Mouse (Mus musculus) neural tube, embryonic 14.5 days (tissue): ENCODE results near the gene Eps8l2. TPM values are rescaled to one million over a fixed set of nuclear protein-coding genes. Genes with fewer than 3 reads are reported as not detected.

ENCODE experiments used
- ATAC-seq: fragments of 200-750 bp; cut with Nextera tagmentation; 2 replicates; pipeline ENCODE4 v1.8.0; 2017; ENCODE audit warnings: low read depth, mild to moderate bottlenecking, moderate TSS enrichment, moderate library complexity
- H3K27ac ChIP-seq: fragments of 300-500 bp; sonication (generic); 2 replicates; pipeline ENCODE4 v1.5.1; 2014; ENCODE audit warnings: low read depth, mild to moderate bottlenecking, control low read depth, low read length, moderate library complexity, mixed read lengths
- H3K27me3 ChIP-seq: fragments of 300-500 bp; sonication (generic); 2 replicates; pipeline ENCODE4 v1.6.1; 2014; ENCODE audit warnings: low read length; ENCODE audit not compliant: control insufficient read depth, insufficient read depth
- H3K36me3 ChIP-seq: fragments of 300-500 bp; sonication (generic); 2 replicates; pipeline ENCODE4 v1.6.1; 2014; ENCODE audit warnings: low read length, mixed read lengths; ENCODE audit not compliant: control insufficient read depth, insufficient read depth
- H3K4me1 ChIP-seq: fragments of 300-500 bp; sonication (generic); 2 replicates; pipeline ENCODE4 v1.6.1; 2014; ENCODE audit warnings: low read length; ENCODE audit not compliant: control insufficient read depth, insufficient read depth
- H3K4me2 ChIP-seq: fragments of 300-500 bp; sonication (generic); 2 replicates; pipeline ENCODE4 v1.6.1; 2014; ENCODE audit warnings: mild to moderate bottlenecking, low read depth, low read length, control low read depth
- H3K4me3 ChIP-seq: fragments of 300-500 bp; sonication (generic); 2 replicates; pipeline ENCODE4 v1.5.1; 2014; ENCODE audit warnings: low read depth, low read length, control low read depth, mixed read lengths
- H3K9ac ChIP-seq: fragments of 300-500 bp; sonication (generic); replicated peaks from 2 replicates; pipeline ENCODE4 v1.6.1; 2014; ENCODE audit warnings: low read depth, mild to moderate bottlenecking, control low read depth, low read length, mixed read lengths
- H3K9me3 ChIP-seq: fragments of 300-500 bp; sonication (generic); 2 replicates; pipeline ENCODE4 v1.6.1; 2016; ENCODE audit warnings: low read length; ENCODE audit not compliant: control insufficient read depth
- WGBS: fragments of 180-500 bp; shearing (Covaris S2); extraction: QIAGEN DNeasy Blood & Tissue Kit; methylation state at CpG from one replicate; pipeline ENCODE4 v1.1.7; 2014; 5-methylcytosine and 5-hydroxymethylcytosine counted together
- polyA plus RNA-seq: library from polyadenylated mRNA; unstranded; fragments of >200 nt; fragmentation: Nextera tagmentation; extraction: Ambion mirVana; gene quantifications from 2 replicates; pipeline ENCODE4 v1.2.1, GENCODE M21; 2014

Eps8l2 gene
- polyA plus RNA-seq, 1 experiment from 2014 or later = 0.51 TPM

GRCm38 (mm10) chr7:141327469-141328372 lies 11.0 kb upstream of the Eps8l2 start, which contains the start of the genes Deaf1 and Tmem80:
TSS of gene Deaf1 (minus strand) at chr7:141327690.
TSS of gene Tmem80 (plus strand) at chr7:141327739.
- H3K27me3 ChIP-seq = no peaks in the 10 kb centered on the region
- peak within 1 kb of the TSS; percentile 66 for H3K4me3 ChIP-seq
- peaks cover 26% of the 10 kb centered on the region for H3K4me1 ChIP-seq
- WGBS = under 1% methylated on average over 93 of the region's 105 CpGs
- no peaks in the 10 kb centered on the region for H3K9me3 ChIP-seq
- peak; percentile 96 for ATAC-seq
- peak within 1 kb of the TSS; percentile 99 for H3K27ac ChIP-seq
- H3K4me2 ChIP-seq = peak within 1 kb of the TSS; percentile 99
- peak within 1 kb of the TSS; percentile 95 for H3K9ac ChIP-seq
- H3K36me3 ChIP-seq = peaks cover 6% of the 10 kb centered on the region

- Histone ChIP-seq H3K36me3 (no peaks in the 10 kb centered on the region; the same call in 1 of the 2 replicates), H3K27ac (peak overlapping the region; percentile 99), H3K9me3 (no peaks in the 10 kb centered on the region), H3K27me3 (no peaks in the 10 kb centered on the region), H3K4me2 (peak overlapping the region; percentile 99), H3K4me3 (peak overlapping the region; percentile 66), H3K4me1 (peaks cover 26% of the 10 kb centered on the region), H3K9ac (peak overlapping the region; percentile 95)
- 20% methylated on average over 24 of the region's 24 CpGs for WGBS
- ATAC-seq = peak; percentile 28
These were observed 10.2 kb upstream of the Eps8l2 start for GRCm38 (mm10) chr7:141328373-141328990.

DNA sequence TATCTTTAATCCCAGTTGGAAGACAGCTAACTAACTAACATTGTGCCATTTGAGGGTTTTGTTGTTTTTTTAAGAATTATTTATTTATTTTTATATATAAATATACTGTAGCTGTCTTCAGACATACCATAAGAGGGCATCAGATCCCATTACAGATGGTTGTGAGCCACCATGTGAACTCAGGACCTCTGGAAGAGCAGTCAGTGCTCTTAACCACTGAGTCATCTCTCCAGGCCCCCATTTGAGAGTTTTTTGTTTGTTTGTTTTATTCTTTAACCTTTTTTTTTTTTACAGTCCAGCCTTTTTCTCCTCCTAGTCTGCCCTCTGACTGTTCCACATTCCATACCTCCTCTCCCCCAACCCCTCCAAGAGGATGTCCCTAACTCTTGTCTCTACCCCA lies 8.0 kb upstream of the Eps8l2 start:
- H3K27me3 ChIP-seq = no peaks in the 10 kb centered on the region

DNA sequence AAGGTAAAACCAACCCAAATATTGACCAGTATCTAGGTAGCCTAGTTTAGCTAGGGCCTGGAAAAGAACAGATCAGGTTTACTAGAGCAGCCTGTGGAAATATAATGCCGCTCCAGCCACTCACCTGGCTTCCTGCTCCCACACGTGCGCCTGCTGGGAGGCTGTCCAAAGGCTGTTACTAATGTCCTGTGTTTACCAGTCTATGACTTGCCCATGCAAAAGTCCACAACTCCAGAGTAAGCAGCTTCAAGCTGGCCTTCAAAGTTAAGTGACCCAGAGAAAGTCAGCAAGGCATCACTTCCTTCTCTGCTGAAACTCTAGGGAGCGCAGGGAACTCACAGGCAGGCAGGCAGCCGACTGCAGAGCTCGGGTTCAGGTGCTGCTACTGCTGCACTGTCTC lies 6.7 kb upstream of the Eps8l2 start:
- H3K9ac ChIP-seq = no peak overlapping the region
- no peak overlapping the region for H3K4me2 ChIP-seq
- no peak for ATAC-seq
- H3K4me3 ChIP-seq = no peak overlapping the region
- no peaks in the 10 kb centered on the region for H3K27me3 ChIP-seq
- H3K36me3 ChIP-seq = peaks cover 13% of the 10 kb centered on the region; the same call in 1 of the 2 replicates
- H3K4me1 ChIP-seq = peaks cover 7% of the 10 kb centered on the region; the same call in 1 of the 2 replicates
- no peak overlapping the region for H3K27ac ChIP-seq
- WGBS = 81% methylated on average over 6 of the region's 6 CpGs
- H3K9me3 ChIP-seq = no peaks in the 10 kb centered on the region

More for the DNA sequence above, 8.0 kb upstream of the Eps8l2 start:
- no peak overlapping the region for H3K9ac ChIP-seq
- H3K9me3 ChIP-seq = no peaks in the 10 kb centered on the region
- ATAC-seq = no peak
- no peak overlapping the region for H3K4me3 ChIP-seq
- H3K36me3 ChIP-seq = peaks cover 13% of the 10 kb centered on the region; the same call in 1 of the 2 replicates
- H3K4me1 ChIP-seq = peaks cover 19% of the 10 kb centered on the region
- no peak overlapping the region for H3K27ac ChIP-seq
- no peak overlapping the region for H3K4me2 ChIP-seq

GRCm38 (mm10) chr7:141335044-141335579 lies 3.6 kb upstream of the Eps8l2 start:
- Histone ChIP-seq H3K4me1 (no peaks in the 10 kb centered on the region), H3K27me3 (no peaks in the 10 kb centered on the region), H3K4me2 (no peak overlapping the region), H3K27ac (no peak overlapping the region), H3K9me3 (no peaks in the 10 kb centered on the region), H3K4me3 (no peak overlapping the region), H3K9ac (no peak overlapping the region), H3K36me3 (peaks cover 13% of the 10 kb centered on the region; the same call in 1 of the 2 replicates)
- WGBS = 83% methylated on average over 2 of the region's 2 CpGs
- no peak for ATAC-seq

DNA sequence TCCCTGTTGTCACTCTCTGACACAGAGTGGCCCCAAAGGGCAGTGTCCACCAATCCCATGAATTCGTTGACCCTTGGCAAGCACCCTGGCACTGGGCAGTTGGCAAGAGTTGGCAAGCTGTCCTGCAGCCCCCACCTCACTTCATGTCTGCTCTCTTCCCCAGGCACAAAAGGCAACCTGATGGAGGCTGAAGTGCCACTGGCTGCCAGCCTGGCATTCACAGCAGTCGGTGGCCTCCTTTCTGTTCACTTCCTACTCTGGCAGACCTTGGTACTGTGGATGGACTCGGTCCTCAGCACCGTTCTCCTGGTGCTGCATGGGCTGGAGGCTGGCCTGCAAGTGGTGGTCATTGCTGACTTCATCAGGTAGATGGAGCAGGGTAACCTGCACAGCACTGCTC lies 3.0 kb upstream of the Eps8l2 start:
- Histone ChIP-seq H3K4me1 (no peaks in the 10 kb centered on the region), H3K9me3 (no peaks in the 10 kb centered on the region), H3K4me3 (no peak overlapping the region), H3K4me2 (no peak overlapping the region), H3K36me3 (peaks cover 13% of the 10 kb centered on the region; the same call in 1 of the 2 replicates), H3K27me3 (no peaks in the 10 kb centered on the region), H3K27ac (no peak overlapping the region), H3K9ac (no peak overlapping the region)
- no peak for ATAC-seq
- WGBS = 95% methylated on average over 4 of the region's 4 CpGs

GRCm38 (mm10) chr7:141336296-141336695 lies 2.4 kb upstream of the Eps8l2 start:
- Histone ChIP-seq H3K27ac (no peak overlapping the region), H3K4me2 (no peak overlapping the region), H3K27me3 (no peaks in the 10 kb centered on the region), H3K9ac (no peak overlapping the region), H3K36me3 (peaks cover 13% of the 10 kb centered on the region; the same call in 1 of the 2 replicates), H3K4me1 (no peaks in the 10 kb centered on the region), H3K4me3 (no peak overlapping the region), H3K9me3 (no peaks in the 10 kb centered on the region)
- 82% methylated on average over 3 of the region's 3 CpGs for WGBS
- ATAC-seq = no peak

DNA sequence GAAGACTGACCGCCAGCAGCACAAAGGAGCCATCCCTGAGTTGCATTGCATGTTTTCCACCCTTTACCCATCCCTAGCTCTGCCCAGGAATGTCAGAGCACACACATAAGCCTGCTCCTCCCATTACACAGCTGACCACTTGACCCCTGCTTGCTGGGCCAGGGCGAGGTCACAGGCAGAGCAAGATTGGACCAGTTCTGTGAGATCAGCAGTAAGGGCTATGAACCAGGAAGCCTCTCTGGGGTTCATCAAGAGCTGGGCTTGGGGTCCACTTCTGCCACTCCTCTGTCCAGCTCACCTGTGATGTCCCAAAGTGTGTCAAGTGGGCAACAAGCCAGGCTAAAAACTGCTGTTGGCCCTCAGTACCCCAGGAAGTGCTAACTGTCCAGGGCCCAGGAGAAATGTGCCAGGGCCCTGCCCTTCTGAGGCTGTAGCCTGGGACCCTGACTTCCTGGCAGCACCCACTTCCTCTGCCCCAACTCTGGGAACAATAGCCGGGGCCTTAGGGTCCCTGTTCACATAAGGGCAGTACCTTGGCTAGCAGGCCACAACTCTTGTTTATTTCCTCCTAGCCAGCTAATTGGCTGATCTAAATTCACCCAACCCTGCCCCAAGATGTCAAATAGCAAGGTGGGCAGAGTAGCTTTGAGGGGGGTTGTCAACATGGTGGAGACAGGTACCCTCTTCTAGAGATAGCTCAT lies 814 bp upstream of the Eps8l2 start:
- no peak for ATAC-seq
- H3K4me2 ChIP-seq = no peak overlapping the region
- WGBS = 87% methylated on average over 3 of the region's 3 CpGs

More for the DNA sequence above, 814 bp upstream of the Eps8l2 start:
- H3K9ac ChIP-seq = no peak overlapping the region
- H3K27ac ChIP-seq = no peak overlapping the region
- no peaks in the 10 kb centered on the region for H3K27me3 ChIP-seq
- H3K4me1 ChIP-seq = no peaks in the 10 kb centered on the region
- H3K4me3 ChIP-seq = no peak overlapping the region
- peaks cover 13% of the 10 kb centered on the region; the same call in 1 of the 2 replicates for H3K36me3 ChIP-seq
- H3K9me3 ChIP-seq = no peaks in the 10 kb centered on the region
